Mouse (Mus musculus): ENCODE data around the gene 4930402H24Rik.

4930402H24Rik gene

DNA sequence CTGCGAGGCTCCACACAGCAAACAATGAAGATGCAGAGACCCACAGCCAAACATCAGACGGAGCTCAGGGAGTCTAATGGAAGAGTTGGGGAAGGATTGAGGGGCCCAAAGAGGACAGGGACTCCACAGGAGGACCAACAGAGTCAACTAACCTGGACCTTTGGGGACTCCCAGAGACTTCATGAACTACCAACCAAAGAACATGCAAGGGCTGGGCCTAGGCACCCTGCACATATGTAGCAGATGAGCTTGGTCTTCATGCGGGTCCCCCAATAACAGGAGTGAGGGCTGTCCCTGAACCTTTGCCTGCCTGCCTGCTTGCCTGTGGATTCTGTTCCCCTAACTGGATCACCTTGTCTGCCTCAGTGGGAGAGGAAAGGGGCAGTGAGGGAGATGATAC, 101.1 kb downstream of the 4930402H24Rik start:
- no peak for DNase-seq

DNA sequence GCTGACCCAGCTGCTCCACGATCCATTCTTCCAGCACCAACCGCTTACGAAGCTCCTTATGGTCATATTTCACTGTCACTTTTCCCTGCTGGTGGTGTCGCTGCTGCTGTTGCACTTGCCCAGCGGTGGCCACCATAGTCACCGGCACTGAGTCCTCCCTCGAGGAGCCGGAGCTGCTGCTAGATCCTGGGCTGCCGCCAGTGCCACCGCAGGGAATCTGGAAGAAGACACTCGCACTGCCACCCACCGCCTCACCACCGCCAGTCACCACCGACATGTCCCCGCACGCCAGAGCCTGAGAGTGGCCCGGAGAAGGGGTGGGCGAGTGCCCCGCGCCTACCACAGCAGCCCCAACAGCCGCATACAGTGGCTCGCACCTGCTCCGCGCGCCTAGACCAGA, 102.5 kb downstream of the 4930402H24Rik start:
- no peak for DNase-seq

DNA sequence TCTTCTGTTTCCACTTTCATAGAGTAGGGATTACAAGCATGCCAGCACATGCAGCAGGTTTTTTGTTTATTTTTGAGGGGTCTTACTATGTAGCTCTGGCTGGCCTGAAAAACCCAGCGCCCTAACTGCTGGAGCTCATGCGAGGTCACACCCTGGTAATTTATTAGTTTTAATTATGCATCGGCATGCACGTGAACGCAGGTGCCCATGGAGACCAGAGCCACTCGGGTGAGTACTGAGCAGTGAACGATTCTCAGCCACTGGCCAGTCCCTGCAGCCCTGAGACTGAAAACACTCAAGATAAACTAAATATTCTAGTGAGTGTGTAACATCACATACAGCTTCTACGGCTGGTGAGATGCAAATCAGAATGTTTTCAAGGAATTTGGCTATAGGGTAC, 110.5 kb downstream of the 4930402H24Rik start:
- DNase-seq: peak; percentile 53

DNA sequence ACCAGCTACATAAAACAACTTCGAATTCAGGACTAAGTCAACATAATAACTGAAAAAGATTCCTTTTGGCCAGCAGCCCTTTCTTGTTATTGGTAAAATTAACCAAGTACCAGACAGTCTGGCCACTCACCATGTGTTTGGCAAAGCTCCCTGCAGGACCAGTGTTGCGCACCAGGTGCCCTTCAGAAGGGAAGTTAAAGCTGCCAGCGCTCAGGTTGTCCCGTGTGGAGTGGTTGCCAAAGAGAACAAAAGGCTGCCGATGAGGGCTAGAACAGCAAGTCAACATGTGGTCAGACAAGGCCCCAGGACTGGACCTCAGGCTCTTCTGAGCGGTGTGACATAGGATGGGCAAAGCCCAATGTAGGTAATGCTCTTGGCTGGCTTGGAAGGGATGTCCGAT, 114.5 kb downstream of the 4930402H24Rik start:
- DNase-seq: peak; percentile 34

DNA sequence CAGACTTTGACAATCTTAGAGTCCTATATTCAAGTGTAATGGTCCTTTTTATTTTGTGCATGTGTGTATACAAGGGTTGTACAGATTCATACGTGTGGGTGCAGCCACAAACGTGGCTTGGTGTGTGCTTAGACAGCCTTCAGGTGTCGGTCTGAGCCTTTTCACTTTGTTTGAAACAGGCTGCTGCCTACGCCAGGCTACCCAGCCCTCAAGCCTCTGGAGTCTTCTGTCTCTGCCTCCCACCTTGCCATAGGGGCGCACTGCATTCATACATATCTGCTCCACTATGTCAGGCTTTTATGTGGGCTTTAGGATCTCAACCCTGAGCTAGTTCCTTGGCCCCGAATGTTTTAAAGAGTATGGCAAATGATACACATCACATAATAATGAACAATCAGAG, 116.6 kb downstream of the 4930402H24Rik start:
- DNase-seq: no peak

DNA sequence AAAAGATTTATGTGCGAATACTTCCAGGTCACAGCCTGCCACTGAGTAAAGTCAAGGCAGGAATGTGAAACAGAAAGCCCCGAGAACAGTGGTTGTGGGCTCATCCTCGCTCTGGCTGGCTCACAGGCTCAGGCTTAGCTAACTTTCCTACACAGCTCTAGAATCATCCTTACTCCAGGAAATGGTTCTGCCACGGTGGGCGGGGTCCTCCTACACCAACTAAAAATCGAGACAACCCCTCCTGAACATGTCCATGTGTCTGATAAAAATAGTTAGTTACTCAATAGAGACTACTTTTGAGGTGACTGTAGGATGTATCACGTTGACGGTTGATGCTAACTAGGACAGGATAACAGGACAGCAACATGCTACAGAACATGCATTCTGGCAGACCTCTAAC, 117.2 kb downstream of the 4930402H24Rik start:
- DNase-seq: no peak

DNA sequence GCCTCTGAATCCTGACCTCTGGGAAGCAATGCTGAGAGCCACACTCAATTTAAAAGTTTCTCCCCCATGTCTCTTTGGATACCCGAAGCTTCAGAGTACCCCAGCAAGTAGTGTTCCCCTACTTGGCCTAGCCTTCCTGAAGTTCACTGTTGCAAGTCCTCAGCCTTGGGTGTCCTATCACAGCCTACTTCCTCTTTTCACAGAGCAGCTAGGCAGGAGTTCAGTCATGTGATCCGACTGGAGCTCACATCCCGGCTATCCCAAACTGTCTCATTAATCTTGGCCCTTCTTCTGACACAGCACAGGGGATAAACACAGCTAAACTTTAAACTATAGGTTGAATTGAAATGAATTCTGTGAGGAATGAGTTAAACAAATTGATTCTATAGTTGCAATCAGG, 121.3 kb downstream of the 4930402H24Rik start:
- DNase-seq: no peak

DNA sequence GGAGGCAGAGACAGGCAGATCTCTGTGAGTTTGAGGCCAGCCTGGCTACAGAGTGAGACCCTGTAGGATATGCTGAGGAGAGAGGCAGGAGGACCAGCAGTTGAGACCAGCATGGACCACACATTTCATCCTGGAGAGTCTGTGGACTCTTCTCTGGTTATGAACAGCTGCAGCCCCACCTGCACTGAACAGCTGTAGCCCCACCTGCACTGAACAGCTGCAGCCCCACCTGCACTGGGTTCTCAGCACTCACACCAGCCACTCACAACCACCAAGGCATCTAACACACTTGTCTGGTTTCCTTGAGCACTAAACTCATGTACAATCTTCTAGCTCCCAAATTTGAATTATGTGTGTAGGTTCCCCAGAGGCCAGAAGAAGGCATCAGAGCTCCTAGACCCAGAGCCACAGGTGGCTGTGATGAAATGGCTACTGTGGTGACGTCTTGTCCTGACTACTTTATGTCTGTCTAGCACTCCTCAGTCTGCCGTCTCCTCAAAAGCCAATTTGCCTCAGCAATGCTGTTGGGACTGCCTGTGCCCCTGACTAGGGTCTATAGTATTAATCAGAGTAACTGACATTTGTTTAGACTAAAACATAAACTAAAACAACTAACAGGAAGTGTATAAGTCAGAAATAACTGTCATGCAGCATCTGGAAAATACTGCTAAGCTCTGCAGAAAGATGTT, 125.4 kb downstream of the 4930402H24Rik start:
- DNase-seq: no peak

DNA sequence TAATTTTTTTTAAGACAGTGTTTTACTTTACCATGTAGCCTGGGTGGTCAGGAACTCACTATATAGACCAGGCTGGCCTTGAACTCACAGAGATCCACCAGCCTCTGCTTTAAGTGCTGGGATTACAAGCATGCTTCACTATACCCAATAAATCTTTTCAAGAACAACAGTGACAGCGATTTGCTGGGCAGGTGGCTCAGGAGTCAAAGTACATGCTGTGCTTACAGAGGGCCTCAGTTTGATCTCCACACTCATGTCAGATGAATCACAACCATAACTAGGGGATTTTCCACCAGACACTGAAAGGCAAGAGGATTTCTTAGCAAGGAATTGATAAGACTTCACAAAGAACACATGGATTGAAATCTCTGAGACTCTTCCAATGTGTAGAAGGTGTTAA, 126.3 kb downstream of the 4930402H24Rik start:
- no peak for DNase-seq

DNA sequence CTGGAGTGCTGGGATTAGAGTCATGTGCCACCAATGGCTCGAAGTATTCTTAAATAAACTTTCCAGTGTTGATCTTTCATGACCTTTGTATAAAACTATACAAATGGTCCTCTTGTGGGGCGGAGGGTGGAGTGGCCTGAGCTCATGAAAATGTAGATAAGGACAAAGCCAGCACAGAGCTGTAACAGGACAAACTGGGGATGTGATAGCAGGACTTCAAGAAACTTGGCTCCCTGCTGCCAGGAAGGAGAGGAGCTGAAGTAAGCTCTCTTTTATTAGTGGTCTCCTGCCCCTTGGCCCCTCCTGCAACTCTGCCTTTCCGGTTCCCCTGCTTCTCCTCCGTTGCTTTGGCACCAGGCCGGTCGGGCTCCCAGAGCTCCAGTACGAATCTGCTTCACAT, 129.6 kb downstream of the 4930402H24Rik start:
- no peak for DNase-seq

DNA sequence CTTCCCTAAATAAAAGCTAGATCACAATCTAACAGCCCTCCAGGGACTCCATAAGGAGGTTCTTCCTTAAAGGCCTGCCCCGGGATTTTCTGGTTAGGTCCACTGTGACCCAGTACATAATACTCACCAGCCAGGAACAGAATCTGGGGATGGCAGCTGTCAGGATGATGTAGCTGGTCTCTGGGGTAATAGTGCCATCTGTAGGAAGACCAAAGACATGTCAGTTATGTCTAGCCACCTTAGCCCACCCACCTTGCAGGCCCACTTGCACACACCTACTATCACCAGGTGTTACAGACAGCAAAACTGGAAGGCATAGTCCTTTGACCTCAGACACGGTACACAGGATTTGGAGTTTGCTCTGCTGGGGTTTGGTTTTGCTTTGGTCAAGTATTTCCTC, 138.7 kb downstream of the 4930402H24Rik start:
- DNase-seq: peak; percentile 15

DNA sequence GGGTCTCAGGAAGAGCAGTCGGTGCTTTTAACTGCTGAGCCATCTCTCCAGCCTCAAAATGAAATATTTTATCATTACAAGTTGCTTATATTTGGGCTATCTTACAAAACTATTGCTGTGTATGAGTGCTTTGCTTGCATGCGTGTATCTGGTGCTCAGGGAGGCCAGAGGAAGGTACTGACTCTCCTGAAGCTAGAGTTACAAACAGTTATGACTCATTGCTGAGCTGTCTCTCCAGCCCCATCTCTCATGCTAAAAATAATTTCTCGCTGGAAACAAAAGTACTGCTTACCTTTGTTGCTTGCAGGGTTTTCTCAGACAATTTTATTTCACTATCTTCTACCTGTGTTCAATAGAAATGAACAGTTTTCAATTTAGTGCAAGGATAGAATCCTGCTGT, 140.8 kb downstream of the 4930402H24Rik start:
- DNase-seq: no peak

DNA sequence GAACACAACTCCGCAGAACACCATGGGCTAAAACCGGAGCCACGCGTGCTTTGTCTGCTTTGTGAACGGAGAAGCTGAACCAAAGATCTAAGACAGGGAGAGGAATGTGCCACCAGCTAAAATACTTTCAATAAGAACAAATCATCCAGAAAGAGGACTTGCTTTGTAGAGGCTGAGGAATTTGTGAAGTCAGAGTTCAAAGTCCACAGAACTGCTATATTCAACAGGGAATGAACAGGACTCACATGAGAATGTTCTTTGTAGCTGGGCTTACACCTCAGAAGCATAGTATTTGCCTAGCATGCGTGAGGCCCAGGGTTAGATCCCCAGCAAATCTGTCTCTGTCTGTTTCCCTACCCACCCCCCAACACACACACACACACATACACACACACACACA, 145.3 kb downstream of the 4930402H24Rik start:
- peak; percentile 76 for DNase-seq

DNA sequence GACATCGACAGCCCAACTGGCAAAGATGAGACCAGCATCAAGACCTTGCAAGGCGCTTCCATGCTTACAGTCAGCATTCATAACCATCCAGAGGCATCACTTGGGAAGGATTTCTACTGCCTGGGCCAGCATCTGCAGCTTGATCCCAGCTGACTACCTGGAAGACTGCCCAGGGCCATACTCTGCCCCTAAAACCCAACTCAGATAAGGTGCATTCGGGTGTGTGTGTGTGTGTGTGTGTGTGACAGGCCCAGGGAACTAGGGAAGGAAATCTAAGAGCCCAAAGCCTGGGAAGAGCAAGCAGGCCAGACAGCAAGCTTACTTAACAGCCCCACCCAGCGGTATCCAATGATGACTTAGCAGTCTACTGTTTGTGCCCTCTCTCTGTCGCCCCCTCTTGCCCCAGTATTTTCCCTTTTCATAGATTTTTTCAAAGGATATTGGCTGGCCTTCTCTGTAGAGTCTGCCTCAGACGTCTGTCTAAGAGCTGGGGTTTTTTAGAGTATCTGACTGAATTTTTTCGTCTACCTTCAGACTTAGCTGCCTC, 151.1 kb downstream of the 4930402H24Rik start:
- no peak for DNase-seq

DNA sequence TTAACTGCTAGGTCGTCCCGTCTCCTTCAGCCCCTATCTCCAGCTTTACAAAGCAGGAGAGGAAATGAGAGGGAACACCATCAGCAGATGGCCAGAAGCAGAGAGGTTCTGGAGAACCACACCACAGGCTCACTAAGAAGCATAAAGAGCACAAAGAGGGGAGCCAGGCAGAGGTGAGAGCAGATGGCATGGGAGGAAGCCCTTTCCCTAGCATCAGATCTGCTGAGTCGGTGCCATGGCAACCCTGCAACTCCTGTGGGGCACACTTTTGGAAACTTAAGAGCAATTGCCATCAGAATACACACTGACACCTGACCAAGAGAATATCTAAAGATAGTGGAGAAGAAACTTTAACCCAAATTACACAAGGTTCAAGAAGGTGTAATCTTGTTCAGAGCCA, 151.6 kb downstream of the 4930402H24Rik start:
- no peak for DNase-seq

DNA sequence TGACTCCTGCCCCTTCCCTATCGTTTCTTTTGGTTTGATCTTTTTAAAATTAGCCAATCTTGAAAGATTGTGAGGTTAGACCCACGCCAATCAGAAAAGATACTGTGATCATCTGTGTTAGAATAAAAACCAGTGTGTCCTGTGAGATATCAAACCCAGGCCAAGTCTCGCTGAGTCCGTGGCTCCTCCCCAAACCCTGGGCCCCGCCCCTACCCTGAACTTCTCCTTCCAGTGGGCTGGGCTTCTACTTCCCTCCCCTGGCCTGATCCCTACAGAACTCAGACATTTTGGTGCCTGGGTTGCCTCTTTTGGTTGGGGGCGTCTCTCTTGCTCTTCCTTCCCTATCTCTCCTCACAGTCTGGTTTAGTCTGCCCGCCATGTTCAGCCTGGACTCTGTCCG, 155.8 kb downstream of the 4930402H24Rik start:
- DNase-seq: no peak

DNA sequence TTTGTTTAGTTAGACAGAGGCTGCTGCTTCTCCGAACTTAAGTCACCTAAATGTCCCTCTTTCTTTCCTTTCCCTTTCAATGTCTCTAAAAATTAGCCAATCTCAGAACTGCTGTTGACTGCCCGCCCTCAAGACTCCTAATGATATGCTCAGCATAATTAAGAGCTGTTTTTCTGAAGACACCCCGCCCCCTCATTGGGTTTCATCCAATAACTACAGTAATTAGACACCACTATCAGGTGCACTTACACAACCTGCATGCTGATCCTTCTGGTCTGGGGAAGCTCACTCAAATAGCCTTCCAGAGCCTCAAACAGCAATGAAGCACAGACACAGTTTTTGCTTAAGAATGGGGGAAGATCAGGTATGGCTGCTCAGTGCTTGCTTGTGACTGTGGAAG, 156.5 kb downstream of the 4930402H24Rik start:
- peak; percentile 24 for DNase-seq

DNA sequence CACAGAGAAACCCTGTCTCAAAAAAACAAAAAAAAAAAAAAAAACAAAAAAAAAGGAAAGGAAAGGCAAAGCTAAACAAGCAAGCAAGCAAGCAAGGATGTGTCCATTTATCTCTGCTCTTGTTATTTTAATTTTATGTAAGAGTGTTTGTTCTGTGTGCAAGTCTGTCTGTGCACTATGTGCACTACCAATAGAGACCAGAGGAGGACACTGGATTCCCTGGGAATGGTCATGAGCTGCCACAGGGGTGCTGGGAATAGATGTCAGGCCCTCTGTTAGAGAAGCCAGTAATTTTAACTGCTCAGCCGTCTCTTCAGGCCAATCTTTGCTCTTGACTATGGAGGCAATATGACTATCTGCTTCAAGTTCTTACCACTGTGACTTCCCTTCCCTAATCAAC, 162.6 kb downstream of the 4930402H24Rik start:
- DNase-seq: no peak

DNA sequence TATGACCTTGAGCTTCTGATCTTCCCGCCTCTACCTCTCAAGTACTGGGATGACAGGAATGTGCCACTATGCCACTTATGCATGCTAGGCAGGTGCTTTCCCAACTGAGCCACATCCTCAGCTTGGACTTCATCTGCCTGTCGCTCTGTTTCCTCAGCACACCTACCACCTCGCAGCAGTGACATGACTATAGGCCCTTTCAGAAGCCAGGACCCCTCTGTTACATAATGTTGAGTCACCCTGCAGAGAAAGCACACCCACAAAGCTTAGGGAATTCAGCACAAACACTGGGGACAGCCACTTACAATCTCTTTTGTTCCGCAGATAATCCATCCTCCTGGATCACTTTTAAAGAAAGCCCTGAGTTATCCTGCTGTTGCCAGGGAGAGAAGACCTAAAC, 166.1 kb downstream of the 4930402H24Rik start:
- no peak for DNase-seq

DNA sequence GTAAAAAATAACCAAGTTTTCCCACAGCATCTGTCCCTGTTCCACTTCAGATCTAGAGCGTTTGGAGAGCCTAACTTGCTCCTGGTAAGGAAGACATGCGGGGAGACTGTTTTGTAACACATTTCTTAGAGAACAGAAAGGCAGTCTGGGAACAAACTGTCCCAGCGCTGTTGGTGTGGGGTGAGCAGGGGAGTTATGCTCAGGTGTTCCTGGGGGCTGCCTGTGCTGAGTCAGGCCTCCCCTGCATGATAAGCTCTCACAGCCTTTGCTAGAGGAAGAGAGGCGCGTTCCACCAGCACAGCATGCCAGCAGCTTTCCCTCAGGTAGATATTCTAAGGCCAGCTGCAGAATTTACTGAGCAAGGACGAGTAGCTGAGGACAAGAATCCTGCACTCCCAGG, 168.2 kb downstream of the 4930402H24Rik start:
- no peak for DNase-seq

DNA sequence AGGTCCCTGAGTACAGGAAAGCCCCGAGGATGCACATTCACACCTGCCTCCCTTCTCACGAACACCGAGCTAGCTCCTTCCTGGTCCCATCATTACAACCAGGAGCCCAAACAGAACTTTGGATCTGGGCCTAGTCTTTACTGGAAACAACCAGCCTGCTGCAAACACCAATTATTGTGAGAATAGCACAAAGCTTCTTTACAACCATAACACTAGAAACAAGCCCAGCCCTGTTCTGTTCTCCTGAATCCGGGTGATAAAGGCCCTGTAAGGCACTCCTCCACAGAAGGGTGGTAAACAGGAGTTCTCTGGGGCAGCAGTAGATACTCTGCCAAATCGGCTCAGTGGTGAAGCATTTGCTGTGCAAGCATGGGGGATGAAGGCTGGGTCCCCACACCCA, 170.9 kb downstream of the 4930402H24Rik start:
- DNase-seq: peak; percentile 11

DNA sequence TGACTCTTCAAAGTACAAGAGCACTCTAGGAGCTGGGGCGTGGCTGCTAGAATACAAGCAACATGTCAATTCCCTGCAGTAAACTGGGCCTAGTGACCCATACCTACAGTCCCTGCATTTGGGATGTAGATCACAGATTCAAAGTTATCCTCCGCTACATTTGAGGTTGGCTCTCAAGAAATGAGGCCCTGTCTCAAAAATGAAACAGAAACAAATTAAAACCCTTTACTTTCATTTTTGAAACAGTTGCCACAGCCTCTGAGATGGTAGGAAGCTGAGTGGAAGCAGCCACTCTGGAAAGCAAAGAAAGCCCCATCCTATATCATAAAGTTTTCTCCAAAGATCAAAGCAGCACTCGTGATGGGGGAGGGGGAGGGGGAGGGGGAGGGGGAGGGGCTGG, 172.8 kb downstream of the 4930402H24Rik start:
- DNase-seq: no peak

DNA sequence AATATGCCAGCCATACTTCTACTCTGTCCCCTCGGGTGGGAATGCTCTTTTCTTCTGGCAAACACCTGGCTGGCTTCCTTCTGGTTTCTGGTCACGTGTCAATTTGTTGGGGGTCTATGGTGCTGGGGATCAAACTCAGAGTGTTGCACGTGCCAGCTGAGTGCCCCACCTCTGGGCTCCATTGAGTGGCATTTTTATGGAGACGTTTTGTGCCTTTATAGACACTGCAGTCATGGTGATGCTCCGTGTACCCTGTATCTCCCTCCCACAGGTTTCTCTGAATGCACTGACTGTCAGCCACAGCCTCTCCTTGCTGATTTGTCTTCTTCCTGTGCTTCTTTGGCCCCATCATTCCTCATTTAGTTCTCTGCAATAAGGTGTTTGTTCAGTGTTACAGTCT, 174.4 kb downstream of the 4930402H24Rik start:
- DNase-seq: no peak

DNA sequence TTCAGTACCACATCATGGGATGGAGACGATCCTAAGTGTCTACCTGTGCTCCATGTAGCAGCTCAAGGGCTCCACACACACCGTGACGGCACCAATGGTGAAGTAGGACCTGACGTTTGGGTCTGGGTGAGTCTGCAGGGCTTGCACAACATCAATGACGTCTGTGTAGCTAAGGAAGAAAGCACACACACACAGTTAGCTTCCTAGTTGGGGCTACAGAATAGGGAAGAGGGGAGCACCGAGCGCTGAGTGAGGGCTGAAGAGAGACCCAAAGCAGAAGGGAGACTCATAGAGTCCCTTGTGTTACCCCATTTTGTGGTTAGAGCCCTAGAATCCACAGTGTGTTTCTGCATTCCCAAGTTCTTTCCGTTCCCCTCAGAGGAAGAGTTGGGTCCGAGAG, 175.5 kb downstream of the 4930402H24Rik start:
- DNase-seq: no peak

DNA sequence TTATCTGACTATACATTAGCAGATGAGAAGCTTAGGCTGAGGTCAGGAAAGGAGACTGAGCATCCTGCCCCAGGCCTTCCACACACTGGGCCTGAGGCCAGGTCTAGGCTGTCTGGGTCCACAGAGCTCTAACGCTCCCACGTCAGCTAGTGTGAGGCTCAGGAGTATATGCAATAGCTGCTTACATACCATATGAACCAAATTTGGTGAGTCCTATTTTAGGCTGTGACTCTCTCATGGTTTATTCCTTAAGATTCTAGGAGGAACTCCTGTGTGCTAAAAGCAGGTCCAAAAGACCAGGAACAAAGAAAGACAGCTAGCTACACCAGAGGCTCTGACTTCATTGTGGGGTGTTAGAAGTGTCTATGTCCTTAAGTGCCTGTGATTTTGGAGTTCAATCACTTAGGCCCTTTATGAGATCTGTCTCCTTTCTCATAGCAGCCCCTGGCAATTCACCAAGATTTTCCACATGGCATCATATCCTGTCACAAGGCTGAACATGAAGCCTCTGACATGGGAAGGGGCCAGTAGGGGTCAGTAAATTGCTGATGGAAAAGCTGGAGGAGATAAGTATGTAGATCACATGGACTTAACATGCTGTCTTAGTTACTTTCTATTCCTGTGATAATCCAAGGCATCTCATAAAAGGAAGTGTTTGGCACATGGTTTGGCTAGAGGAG, 177.2 kb downstream of the 4930402H24Rik start:
- no peak for DNase-seq
